Mouse (Mus musculus) hindbrain, postnatal 0 days (tissue): ENCODE results near the gene Tmem219. TPM values are rescaled to one million over a fixed set of nuclear protein-coding genes. Genes with fewer than 3 reads are reported as not detected.
A peak's percentile ranks its signal among the peaks of the same experiment; 100 is the strongest.

Experiments
- ATAC-seq: fragments of 200-750 bp; cut with Nextera tagmentation; 2 replicates; pipeline ENCODE4 v1.8.0; 2017; ENCODE audit warnings: mild to moderate bottlenecking, moderate TSS enrichment, moderate library complexity
- DNase-seq: peaks from one replicate; pipeline ENCODE4 v3.0.0-alpha.2; 2015; ENCODE audit warnings: low spot score
- H3K27ac ChIP-seq: fragments of 300-500 bp; sonication (generic); 2 replicates; pipeline ENCODE4 v1.5.1; 2014; ENCODE audit warnings: mild to moderate bottlenecking
- H3K27me3 ChIP-seq: fragments of 300-500 bp; sonication (generic); 2 replicates; pipeline ENCODE4 v1.6.1; 2014; ENCODE audit warnings: low read length, mixed read lengths; ENCODE audit not compliant: insufficient read depth
- H3K36me3 ChIP-seq: fragments of 300-500 bp; sonication (generic); 2 replicates; pipeline ENCODE4 v1.6.1; 2014; ENCODE audit warnings: low read length, mixed read lengths; ENCODE audit not compliant: insufficient read depth
- H3K4me1 ChIP-seq: fragments of 300-500 bp; sonication (generic); 2 replicates; pipeline ENCODE4 v1.6.1; 2014; ENCODE audit warnings: antibody characterized with exemption, low read length, mixed read lengths; ENCODE audit not compliant: insufficient read depth
- H3K4me2 ChIP-seq: fragments of 300-500 bp; sonication (generic); 2 replicates; pipeline ENCODE4 v1.6.1; 2014; ENCODE audit warnings: low read depth, mild to moderate bottlenecking, low read length, moderate library complexity, mixed read lengths
- H3K4me3 ChIP-seq: fragments of 300-500 bp; sonication (generic); 2 replicates; pipeline ENCODE4 v1.5.1; 2014; ENCODE audit warnings: low read length
- H3K9ac ChIP-seq: fragments of 300-500 bp; sonication (generic); replicated peaks from 2 replicates; pipeline ENCODE4 v1.6.1; 2014; ENCODE audit warnings: mild to moderate bottlenecking, low read length, moderate library complexity, mixed read lengths
- H3K9me3 ChIP-seq: fragments of 300-500 bp; sonication (generic); 2 replicates; pipeline ENCODE4 v1.6.1; 2016; ENCODE audit warnings: low read length, mixed read lengths
- CTCF ChIP-seq: IDR thresholded peaks from 2 replicates; pipeline ENCODE4 v1.5.1; 2016; ENCODE audit warnings: antibody characterized with exemption, control low read depth, low read depth
- WGBS: fragments of 180-500 bp; shearing (Covaris S2); extraction: QIAGEN DNeasy Blood & Tissue Kit; methylation state at CpG from one replicate; pipeline ENCODE4 v1.1.7; 2014; 5-methylcytosine and 5-hydroxymethylcytosine counted together
- polyA plus RNA-seq: library from polyadenylated mRNA; unstranded; fragments of >200 nt; fragmentation: Nextera tagmentation; extraction: Ambion mirVana; gene quantifications from 2 replicates; pipeline ENCODE4 v1.2.1, GENCODE M21; 2015
- total RNA-seq: library from RNA; depleted of rRNA; stranded (reverse); fragments of >200 nt; gene quantifications from 2 replicates; pipeline ENCODE4 v1.2.3, GENCODE M21; 2014

The Tmem219 gene
- total and polyA plus RNA-seq, 2 experiments from 2014 or later: 39.1 to 47.0 TPM

DNA sequence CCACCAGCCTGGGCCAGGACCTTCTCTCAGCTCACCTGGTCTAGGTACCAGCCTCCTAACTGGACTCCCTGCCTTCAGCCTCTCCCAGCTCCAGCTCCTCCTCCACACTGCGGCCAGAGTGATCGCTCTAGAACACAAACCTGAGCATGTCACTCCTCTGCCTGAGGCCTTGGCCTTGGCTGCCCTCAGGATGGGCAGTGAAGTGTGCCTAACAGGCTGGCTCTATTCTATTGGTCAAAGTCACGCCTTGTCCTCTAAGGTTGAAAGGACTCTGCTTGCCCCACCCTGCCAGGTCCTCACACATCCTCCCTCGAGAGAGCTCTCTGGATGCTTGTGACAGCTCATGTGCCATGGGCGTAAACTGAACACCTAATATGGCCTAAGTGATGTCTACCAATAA is 69.3 kb downstream of the Tmem219 start:
- ATAC-seq (no peak), DNase-seq (no peak)
- TF ChIP-seq CTCF: no peak
- Histone ChIP-seq H3K36me3 (peaks cover 38% of the 10 kb centered on the region), H3K9me3 (no peaks in the 10 kb centered on the region), H3K4me1 (peaks cover 8% of the 10 kb centered on the region; the same call in 1 of the 2 replicates), H3K27me3 (no peaks in the 10 kb centered on the region), H3K4me2 (no peak overlapping the region), H3K27ac (no peak overlapping the region), H3K9ac (no peak overlapping the region), H3K4me3 (no peak overlapping the region)
- 81% methylated on average over 5 of the region's 5 CpGs for WGBS

DNA sequence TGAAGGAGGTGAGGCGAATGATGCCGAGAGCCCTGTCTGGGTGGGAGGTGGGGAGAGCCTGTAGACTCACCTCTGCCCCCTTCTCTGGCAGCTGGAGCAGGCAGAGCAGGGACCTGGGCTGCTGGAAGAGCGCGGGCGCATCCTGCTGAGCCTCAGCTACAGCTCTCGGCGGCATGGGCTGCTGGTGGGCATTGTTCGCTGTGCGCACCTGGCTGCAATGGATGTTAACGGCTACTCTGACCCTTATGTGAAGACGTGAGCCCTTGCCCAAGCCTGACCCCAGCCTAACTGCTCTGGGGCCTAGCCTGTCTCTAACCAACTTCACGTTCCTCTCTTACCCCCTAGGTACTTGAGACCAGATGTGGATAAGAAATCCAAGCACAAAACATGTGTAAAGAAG is 71.5 kb downstream of the Tmem219 start:
- H3K27ac ChIP-seq: no peak overlapping the region
- no peak for ATAC-seq
- no peak overlapping the region for H3K4me3 ChIP-seq
- peaks cover 24% of the 10 kb centered on the region for H3K36me3 ChIP-seq
- no peaks in the 10 kb centered on the region for H3K27me3 ChIP-seq
- no peak for TF ChIP-seq CTCF
- H3K4me2 ChIP-seq: no peak overlapping the region
- DNase-seq: no peak
- H3K9ac ChIP-seq: no peak overlapping the region
- peaks cover 13% of the 10 kb centered on the region; the same call in 1 of the 2 replicates for H3K4me1 ChIP-seq
- H3K9me3 ChIP-seq: no peaks in the 10 kb centered on the region
- 41% methylated on average over 12 of the region's 12 CpGs for WGBS

DNA sequence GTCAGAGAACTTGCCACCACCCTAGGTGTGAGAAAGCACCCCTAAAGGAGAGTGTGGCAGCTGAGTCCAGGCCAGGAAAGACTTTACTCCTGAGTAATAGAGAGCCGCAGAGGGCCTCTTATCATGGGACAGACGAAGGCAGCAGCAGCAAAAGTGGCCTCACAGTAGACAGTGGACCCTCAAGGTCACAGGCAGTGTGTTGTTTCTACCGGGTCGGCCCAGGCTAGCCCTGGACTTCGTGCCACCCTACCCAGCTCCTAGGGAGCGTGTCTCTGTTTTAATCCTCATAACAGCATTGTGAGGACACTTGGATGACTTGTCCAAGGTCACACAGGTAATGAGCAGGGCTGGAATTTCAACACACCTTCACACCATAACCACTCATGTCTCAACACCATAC is 72.6 kb downstream of the Tmem219 start:
- Histone ChIP-seq H3K4me1 (peaks cover 13% of the 10 kb centered on the region; the same call in 1 of the 2 replicates), H3K4me2 (no peak overlapping the region), H3K9me3 (no peaks in the 10 kb centered on the region), H3K4me3 (no peak overlapping the region), H3K36me3 (peaks cover 24% of the 10 kb centered on the region), H3K27me3 (no peaks in the 10 kb centered on the region), H3K9ac (no peak overlapping the region), H3K27ac (no peak overlapping the region)
- DNase-seq: no peak
- ATAC-seq: no peak
- WGBS: 89% methylated on average over 6 of the region's 6 CpGs
- no peak for TF ChIP-seq CTCF

DNA sequence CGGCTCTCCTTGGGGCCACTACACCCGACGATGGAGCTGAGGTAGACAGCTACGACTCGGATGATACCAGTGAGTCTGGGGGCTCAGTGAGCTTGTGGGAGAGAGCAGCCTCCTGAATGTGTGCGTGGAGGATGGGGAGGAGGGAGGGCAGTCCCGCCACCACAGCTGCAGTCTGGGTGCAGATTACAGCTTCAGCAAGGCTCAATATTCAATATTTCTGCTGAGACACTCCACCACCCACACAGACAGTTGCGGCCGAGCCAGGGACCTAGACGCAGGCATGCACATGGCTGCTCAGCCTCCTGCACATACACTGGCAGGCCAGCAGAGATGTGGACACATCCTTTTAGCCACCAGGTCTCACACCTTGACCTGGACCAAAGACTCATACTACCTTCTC is 73.9 kb downstream of the Tmem219 start:
- no peaks in the 10 kb centered on the region for H3K27me3 ChIP-seq
- H3K27ac ChIP-seq: peak overlapping the region; percentile 12
- peak overlapping the region; percentile 81 for H3K4me2 ChIP-seq
- no peaks in the 10 kb centered on the region for H3K9me3 ChIP-seq
- DNase-seq (no peak), ATAC-seq (peak; percentile 19; the same call in 1 of the 2 replicates)
- peaks cover 13% of the 10 kb centered on the region; the same call in 1 of the 2 replicates for H3K4me1 ChIP-seq
- H3K36me3 ChIP-seq: peaks cover 19% of the 10 kb centered on the region
- H3K4me3 ChIP-seq: peak overlapping the region; percentile 50
- 12% methylated on average over 10 of the region's 10 CpGs for WGBS
- no peak for TF ChIP-seq CTCF
- H3K9ac ChIP-seq: peak overlapping the region; percentile 61

DNA sequence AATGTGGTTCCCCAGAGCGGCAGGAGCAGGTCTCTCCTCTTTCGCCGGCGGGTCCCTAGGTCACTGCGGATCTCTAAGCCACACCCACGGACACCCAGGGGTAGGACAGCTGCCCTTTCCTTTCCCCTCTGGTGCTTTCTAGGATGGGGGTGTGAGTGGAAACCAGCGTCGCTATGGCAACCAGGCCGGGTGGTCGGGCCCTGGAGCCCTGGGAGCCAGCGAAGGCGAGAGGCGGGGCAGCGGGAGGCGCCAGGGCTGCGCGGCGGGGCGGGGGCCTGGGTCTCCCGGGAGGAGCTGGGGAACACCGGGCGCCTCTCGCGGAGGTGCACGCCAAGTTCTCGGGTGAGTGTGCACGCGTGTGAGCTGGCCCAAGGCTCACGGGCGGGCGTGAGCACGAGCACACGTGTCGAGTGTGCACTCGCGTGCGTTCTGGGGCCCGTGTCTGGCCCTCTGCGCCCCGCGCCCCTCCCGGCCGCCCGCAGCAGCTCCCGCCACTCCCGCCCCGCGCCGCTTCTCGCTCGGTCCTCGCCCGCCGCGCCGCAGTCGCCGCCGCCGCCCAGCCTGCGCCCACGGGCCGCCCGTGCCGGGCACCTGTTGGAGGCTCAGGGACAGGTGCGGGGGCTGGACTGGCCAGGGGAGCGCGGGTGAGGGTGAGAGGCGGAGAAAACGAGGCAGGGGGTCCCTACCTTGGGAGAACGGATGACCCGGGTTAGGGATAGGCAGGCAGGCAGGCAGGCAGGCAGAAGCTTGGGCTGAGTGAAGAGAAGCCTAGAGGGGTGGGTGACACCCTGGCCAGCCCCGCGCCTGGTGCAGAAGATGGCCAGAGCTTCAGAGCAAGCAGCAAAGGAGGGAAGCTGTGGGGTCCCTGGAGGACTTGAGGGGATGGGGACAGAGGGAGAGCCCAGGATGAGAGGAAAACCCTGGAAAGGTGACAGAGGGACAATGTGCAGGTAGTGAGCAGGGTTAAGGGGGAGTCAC is 75.0 kb downstream of the Tmem219 start:
- H3K9me3 ChIP-seq: no peaks in the 10 kb centered on the region
- no peak for TF ChIP-seq CTCF
- H3K4me2 ChIP-seq: peak overlapping the region; percentile 81
- H3K4me1 ChIP-seq: peaks cover 13% of the 10 kb centered on the region; the same call in 1 of the 2 replicates
- WGBS: 1% methylated on average over 63 of the region's 74 CpGs
- H3K4me3 ChIP-seq: peak overlapping the region; percentile 50
- ATAC-seq (peak; percentile 63), DNase-seq (peak; percentile 67)
- peaks cover 8% of the 10 kb centered on the region; the same call in 1 of the 2 replicates for H3K36me3 ChIP-seq
- peak overlapping the region; percentile 69 for H3K27ac ChIP-seq
- no peaks in the 10 kb centered on the region for H3K27me3 ChIP-seq
- H3K9ac ChIP-seq: peak overlapping the region; percentile 61

DNA sequence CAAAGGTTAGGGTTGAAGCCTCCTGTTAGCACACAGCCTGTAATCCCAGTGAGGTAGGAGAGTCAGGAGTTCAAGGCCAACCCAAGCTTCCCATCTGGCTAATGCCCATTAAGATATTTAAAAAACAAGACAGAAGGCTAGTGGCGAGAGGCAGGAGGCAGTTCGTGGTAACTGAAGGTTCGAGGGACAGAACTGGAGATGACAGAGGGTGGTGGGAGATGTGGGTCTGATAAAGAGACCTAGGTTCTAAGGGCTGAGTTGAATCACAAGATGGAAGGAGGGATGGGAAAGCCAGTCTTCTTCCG is 75.6 kb downstream of the Tmem219 start, which contains the start of gene Doc2a:
Doc2a (plus strand) TSS at position 301 of the 305 bp plus-strand sequence.
- Histone ChIP-seq H3K9ac (peak within 1 kb of the TSS; percentile 61), H3K4me1 (peaks cover 13% of the 10 kb centered on the region; the same call in 1 of the 2 replicates), H3K36me3 (peaks cover 3% of the 10 kb centered on the region; the same call in 1 of the 2 replicates), H3K4me2 (peak within 1 kb of the TSS; percentile 81), H3K4me3 (peak within 1 kb of the TSS; percentile 50), H3K27ac (peak within 1 kb of the TSS; percentile 69), H3K9me3 (no peaks in the 10 kb centered on the region), H3K27me3 (no peaks in the 10 kb centered on the region)
- 17% methylated on average over 4 of the region's 4 CpGs for WGBS
- ATAC-seq (no peak), DNase-seq (no peak)
- TF ChIP-seq CTCF: no peak

DNA sequence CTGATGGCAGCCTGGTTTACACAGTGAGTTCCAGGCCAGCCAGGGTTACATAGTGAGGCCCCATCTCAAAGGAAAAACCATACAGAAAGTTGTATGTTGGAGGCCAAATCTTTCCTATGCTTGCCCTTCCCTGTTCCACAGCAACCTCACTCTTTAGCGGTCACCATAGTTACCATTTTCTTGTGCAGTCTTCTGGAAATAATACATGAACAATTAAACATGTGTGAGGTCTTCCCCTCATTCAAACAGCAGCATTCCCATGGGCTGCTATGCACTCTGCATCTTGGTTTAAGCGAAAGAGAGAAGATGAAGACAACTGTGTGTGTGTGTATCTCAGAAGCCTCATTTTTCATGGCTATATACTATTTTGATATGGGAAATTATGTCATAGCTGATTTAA is 77.2 kb downstream of the Tmem219 start:
- TF ChIP-seq CTCF: no peak
- Histone ChIP-seq H3K27me3 (no peaks in the 10 kb centered on the region), H3K4me2 (no peak overlapping the region), H3K9me3 (no peaks in the 10 kb centered on the region), H3K9ac (no peak overlapping the region), H3K4me3 (no peak overlapping the region), H3K27ac (no peak overlapping the region), H3K36me3 (no peaks in the 10 kb centered on the region), H3K4me1 (peaks cover 13% of the 10 kb centered on the region; the same call in 1 of the 2 replicates)
- no peak for DNase-seq
- no peak for ATAC-seq
- 36% methylated on average over 2 of the region's 2 CpGs for WGBS
